Mouse (Mus musculus) lung, adult 2 months (tissue): ENCODE measurements around the gene Acot8. TPM values are rescaled to one million over a fixed set of nuclear protein-coding genes. Genes with fewer than 3 reads are reported as not detected.
A peak's percentile ranks its signal among the peaks of the same experiment; 100 is the strongest.

Source experiments
- DNase-seq: peaks from one replicate; pipeline ENCODE4 v3.0.0; 2022
- H3K4me1 ChIP-seq: fragments of 200-500 bp; 2 replicates; pipeline ENCODE4 v1.6.1; 2011; ENCODE audit warnings: low read length; ENCODE audit not compliant: control insufficient read depth, insufficient read depth
- H3K4me3 ChIP-seq: fragments of 200-500 bp; replicated peaks from 2 replicates; pipeline ENCODE3; 2011; ENCODE audit warnings: low read depth, mild to moderate bottlenecking, control low read depth, low read length; ENCODE audit errors: extremely low read depth
- CTCF ChIP-seq: fragments of 200-500 bp; IDR thresholded peaks from 2 replicates; pipeline ENCODE4 v1.5.1; 2011; ENCODE audit warnings: mild to moderate bottlenecking, low read length, control low read depth; ENCODE audit not compliant: insufficient read depth
- POLR2A ChIP-seq: fragments of 200-500 bp; IDR thresholded peaks from 2 replicates; pipeline ENCODE4 v1.6.1; 2011; ENCODE audit warnings: low read depth, mild to moderate bottlenecking, control low read depth, low read length, borderline replicate concordance; ENCODE audit errors: extremely low read depth
- WGBS: fragments of 180-500 bp; shearing (Covaris S2); methylation state at CpG from one replicate; pipeline ENCODE4 v1.1.7; 2018; 5-methylcytosine and 5-hydroxymethylcytosine counted together
- polyA plus RNA-seq: library from polyadenylated mRNA; depleted of rRNA; stranded (reverse); fragments of >200 nt; gene quantifications from 2 replicates; pipeline ENCODE4 v1.2.3, GENCODE M21; 2012

Acot8 gene
- polyA plus RNA-seq, 1 experiment, result 35.7 TPM

GRCm38 (mm10) chr2:164829090-164829489 lies 24.4 kb upstream of the Acot8 start:
- no peak for DNase-seq
- TF ChIP-seq POLR2A, result no peak
- TF ChIP-seq CTCF, result no peak
- H3K4me3 ChIP-seq, result no peak overlapping the region
- H3K4me1 ChIP-seq, result peaks cover 2% of the 10 kb centered on the region; the same call in 1 of the 2 replicates
- 90% methylated on average over 1 of the region's 1 CpGs for WGBS

- Histone ChIP-seq H3K4me1 (peaks cover 2% of the 10 kb centered on the region; the same call in 1 of the 2 replicates), H3K4me3 (no peak within 1 kb of the TSS)
- no peak for DNase-seq
- WGBS, result 86% methylated on average over 6 of the region's 6 CpGs
- TF ChIP-seq POLR2A (no peak), CTCF (no peak)
Measured at GRCm38 (mm10) chr2:164828437-164828836, 23.8 kb upstream of the Acot8 start, which contains the start of gene Spata25. Gene Spata25 (minus strand): TSS chr2:164828537.

- no peaks in the 10 kb centered on the region for H3K4me1 ChIP-seq
- no peak for DNase-seq
- WGBS, result 84% methylated on average over 16 of the region's 16 CpGs
- no peak for TF ChIP-seq POLR2A
- no peak for TF ChIP-seq CTCF
- no peak overlapping the region for H3K4me3 ChIP-seq
Measured at GRCm38 (mm10) chr2:164827146-164827850, 22.6 kb upstream of the Acot8 start.

- H3K4me3 ChIP-seq, result no peak overlapping the region
- WGBS, result 94% methylated on average over 17 of the region's 17 CpGs
- DNase-seq, result no peak
- H3K4me1 ChIP-seq, result no peaks in the 10 kb centered on the region; the same call in 1 of the 2 replicates
- TF ChIP-seq CTCF (no peak), POLR2A (no peak)
Measured at GRCm38 (mm10) chr2:164825521-164825920, 20.8 kb upstream of the Acot8 start.

- Histone ChIP-seq H3K4me3 (no peak overlapping the region), H3K4me1 (no peaks in the 10 kb centered on the region; the same call in 1 of the 2 replicates)
- 87% methylated on average over 4 of the region's 4 CpGs for WGBS
- DNase-seq, result no peak
- TF ChIP-seq CTCF, result no peak
- no peak for TF ChIP-seq POLR2A
Measured at GRCm38 (mm10) chr2:164823969-164824368, 19.3 kb upstream of the Acot8 start.

GRCm38 (mm10) chr2:164823181-164823585 lies 18.5 kb upstream of the Acot8 start:
- under 1% methylated on average over 10 of the region's 10 CpGs for WGBS
- DNase-seq, result no peak
- H3K4me1 ChIP-seq, result no peaks in the 10 kb centered on the region; the same call in 1 of the 2 replicates
- peak overlapping the region; percentile 93 for H3K4me3 ChIP-seq
- TF ChIP-seq CTCF (no peak), POLR2A (no peak)

- DNase-seq, result peak; percentile 100
- TF ChIP-seq CTCF, result no peak
- peak; percentile 83; the same call in 1 of the 2 replicates for TF ChIP-seq POLR2A
- 1% methylated on average over 32 of the region's 32 CpGs for WGBS
- Histone ChIP-seq H3K4me1 (no peaks in the 10 kb centered on the region; the same call in none of the 2 replicates), H3K4me3 (peak within 1 kb of the TSS; percentile 93)
Measured at GRCm38 (mm10) chr2:164822636-164823165, 18.0 kb upstream of the Acot8 start, which contains the start of gene Zswim1. Gene Zswim1 (plus strand): TSS chr2:164822686.

GRCm38 (mm10) chr2:164821060-164821459 lies 16.4 kb upstream of the Acot8 start:
- Histone ChIP-seq H3K4me3 (no peak overlapping the region), H3K4me1 (no peaks in the 10 kb centered on the region; the same call in none of the 2 replicates)
- WGBS, result 86% methylated on average over 6 of the region's 6 CpGs
- no peak for TF ChIP-seq POLR2A
- no peak for TF ChIP-seq CTCF
- no peak for DNase-seq

GRCm38 (mm10) chr2:164817703-164818102 lies 13.0 kb upstream of the Acot8 start:
- Histone ChIP-seq H3K4me3 (no peak overlapping the region), H3K4me1 (no peaks in the 10 kb centered on the region; the same call in none of the 2 replicates)
- TF ChIP-seq CTCF (no peak), POLR2A (no peak)
- 56% methylated on average over 5 of the region's 5 CpGs for WGBS
- DNase-seq, result no peak

- WGBS, result 68% methylated on average over 6 of the region's 6 CpGs
- Histone ChIP-seq H3K4me1 (no peaks in the 10 kb centered on the region; the same call in none of the 2 replicates), H3K4me3 (no peak overlapping the region)
- DNase-seq, result no peak
- no peak for TF ChIP-seq POLR2A
- no peak for TF ChIP-seq CTCF
Measured at GRCm38 (mm10) chr2:164817206-164817605, 12.5 kb upstream of the Acot8 start.
